ENCODE assay signal across 8 mouse cellular contexts in genomic region chr6:70956936-70957335, GRCm38 (mm10). TPM values are rescaled to one million over a fixed set of nuclear protein-coding genes. Genes with fewer than 3 reads are reported as not detected.
DNase-seq lines count a peak whose midpoint lies in the region; ATAC-seq lines count a peak whose summit lies in the region.

No protein-coding gene starts in this region.

- H3K4me2 ChIP-seq in heart, embryonic 14.5 days (ENCODE audit: low read length): peak overlapping the region; percentile 79
- H3K4me2 ChIP-seq in intestine, embryonic 16.5 days (ENCODE audit: low read depth, low read length): peak overlapping the region; percentile 87

- no peaks in the 10 kb centered on the region for H3K9me3 ChIP-seq in heart, embryonic 14.5 days (ENCODE audit: control insufficient read depth, low read length)
- no peaks in the 10 kb centered on the region for H3K9me3 ChIP-seq in intestine, embryonic 16.5 days (ENCODE audit: control insufficient read depth, low read length)

- no peak overlapping the region for H3K27ac ChIP-seq in heart, embryonic 14.5 days (replicated peaks in 1 of 2; ENCODE audit: control insufficient read depth in 1 of 2, insufficient read depth in 1 of 2, low read depth in 2 of 2, low read length in 2 of 2)
- H3K27ac ChIP-seq in intestine, embryonic 16.5 days (ENCODE audit: low read length): no peak overlapping the region

- H3K9ac ChIP-seq in heart, embryonic 14.5 days (ENCODE audit: low read length): no peak overlapping the region
- H3K9ac ChIP-seq in intestine, embryonic 16.5 days (ENCODE audit: low read depth, low read length): 0 out of 2 replicates have a peak overlapping the region, but pooled peaks have one; percentile 29

- no peak for DNase-seq in heart, adult 18-20 months
- peak; percentile 7 for DNase-seq in thymus, postnatal 4 days
- no peak for DNase-seq in thymus, postnatal 0 days (ENCODE audit: low spot score)
- DNase-seq in retina, postnatal 1 day: peak; percentile 49
- no peak for DNase-seq in layer of hippocampus, adult 8-10 months (ENCODE audit: low spot score in 2 of 2)
- DNase-seq in c-Kit-positive CD71-positive TER-119-positive erythroid progenitor cells, embryonic 14.5 days (ENCODE audit: low spot score): no peak

- WGBS in heart, embryonic 14.5 days: 2% methylated on average over 34 of the region's 34 CpGs
- WGBS in intestine, embryonic 16.5 days: under 1% methylated on average over 34 of the region's 34 CpGs

- H3K27me3 ChIP-seq in heart, embryonic 14.5 days (ENCODE audit: control insufficient read depth, insufficient read depth, low read length): peaks cover 88% of the 10 kb centered on the region
- H3K27me3 ChIP-seq in intestine, embryonic 16.5 days (replicated peaks; ENCODE audit: control insufficient read depth, insufficient read depth, low read length): peaks cover 53% of the 10 kb centered on the region

- no peaks in the 10 kb centered on the region for H3K36me3 ChIP-seq in heart, embryonic 14.5 days (ENCODE audit: control insufficient read depth, insufficient read depth, low read length)
- H3K36me3 ChIP-seq in intestine, embryonic 16.5 days (ENCODE audit: control insufficient read depth, insufficient read depth, low read length): no peaks in the 10 kb centered on the region

- peak overlapping the region; percentile 27 to 47 for H3K4me3 ChIP-seq in heart, embryonic 14.5 days (ENCODE audit: control insufficient read depth in 1 of 2, insufficient read depth in 1 of 2, low read depth in 1 of 2, low read length in 2 of 2)
- peak overlapping the region; percentile 51 for H3K4me3 ChIP-seq in intestine, embryonic 16.5 days (ENCODE audit: low read length)

- peaks cover 0 to 9% of the 10 kb centered on the region in 2 experiments; a peak in 3 of 4 replicates for H3K4me1 ChIP-seq in heart, embryonic 14.5 days (ENCODE audit: control insufficient read depth in 2 of 2, insufficient read depth in 2 of 2, low read length in 2 of 2)
- H3K4me1 ChIP-seq in intestine, embryonic 16.5 days (ENCODE audit: control insufficient read depth, insufficient read depth, low read length): peaks cover 9% of the 10 kb centered on the region

- ATAC-seq in heart, embryonic 14.5 days (ENCODE audit: insufficient number of reproducible peaks, insufficient read depth, low FRiP score, low read depth): no peak
- ATAC-seq in intestine, embryonic 16.5 days: 0 out of 2 replicates have a peak, but pooled peaks have one; percentile 4

RNA-seq across cellular contexts. Expression of gene Foxi3, which starts 0.6 kb away (rescaled TPM):
- polyA plus RNA-seq in heart, embryonic 14.5 days (2014; fragmentation: Nextera tagmentation; extraction: Ambion mirVana): not detected in 2 replicates
- total RNA-seq in heart, adult 18-20 months (2021): not detected
- polyA plus RNA-seq in thymus, postnatal 0 days (2015; fragmentation: Nextera tagmentation; extraction: Ambion mirVana): not detected in 2 replicates
- polyA plus RNA-seq in intestine, embryonic 16.5 days (2015; fragmentation: Nextera tagmentation; extraction: Ambion mirVana): not detected in 2 replicates
- total RNA-seq in layer of hippocampus, adult 8-10 months (2022): not detected

RNA-seq across cellular contexts. Expression of gene Tex37, which starts 38.2 kb away (rescaled TPM):
- polyA plus RNA-seq in heart, embryonic 14.5 days (2014; fragmentation: Nextera tagmentation; extraction: Ambion mirVana): not detected in 2 replicates
- not detected for total RNA-seq in heart, adult 18-20 months (2021)
- polyA plus RNA-seq in thymus, postnatal 0 days (2015; fragmentation: Nextera tagmentation; extraction: Ambion mirVana): 0.15 TPM in 1 of 2 replicates, not detected in the other
- not detected in 2 replicates for polyA plus RNA-seq in intestine, embryonic 16.5 days (2015; fragmentation: Nextera tagmentation; extraction: Ambion mirVana)
- not detected for total RNA-seq in layer of hippocampus, adult 8-10 months (2022)

Comparison
In these comparisons a context has a peak if more than half of its experiments do, and no peak if none do; other contexts are left out.
1. DNase-seq: peak in thymus, postnatal 4 days (single experiment) and retina, postnatal 1 day (single experiment); none in heart, adult 18-20 months (0 of 2), thymus, postnatal 0 days (single experiment), layer of hippocampus, adult 8-10 months (0 of 2) and c-Kit-positive CD71-positive TER-119-positive erythroid progenitor cells, embryonic 14.5 days (single experiment).